Mouse (Mus musculus) myocyte (in vitro differentiated cells): ENCODE data around the gene Ciapin1.

Source experiments
- CEBPB ChIP-seq: IDR thresholded peaks from 2 replicates; pipeline ENCODE4 v1.6.1; 2011; ENCODE audit warnings: mild to moderate bottlenecking, moderate library complexity; ENCODE audit not compliant: poor library complexity, insufficient read depth, severe bottlenecking
- MAX ChIP-seq: IDR thresholded peaks from one replicate; pipeline ENCODE4 v1.6.1; 2011; ENCODE audit warnings: low read depth, mild to moderate bottlenecking, control low read depth
- MYOD1 ChIP-seq, 3 experiments: IDR thresholded peaks; one replicate each; pipeline ENCODE4 v1.6.1; 2011; ENCODE audit warnings: control low read depth in 2 of 3, low read depth in 2 of 3, mild to moderate bottlenecking in 2 of 3, moderate library complexity in 1 of 3; ENCODE audit not compliant: insufficient read length in 2 of 3, control insufficient read depth in 1 of 3
- MYOG ChIP-seq, 3 experiments: IDR thresholded peaks; one replicate each; pipeline ENCODE4 v1.6.1; 2011; ENCODE audit warnings: control low read depth in 2 of 3, low read depth in 2 of 3, mild to moderate bottlenecking in 2 of 3; ENCODE audit not compliant: insufficient read length in 2 of 3, control insufficient read depth in 1 of 3, insufficient read depth in 1 of 3
- POLR2A ChIP-seq: IDR thresholded peaks from one replicate; pipeline ENCODE4 v1.6.1; 2011; ENCODE audit warnings: low read depth, mild to moderate bottlenecking, control low read depth, moderate library complexity; ENCODE audit not compliant: insufficient read length
- POLR2AphosphoS2 ChIP-seq: IDR thresholded peaks from one replicate; pipeline ENCODE4 v1.6.1; 2011; ENCODE audit warnings: low read depth, control low read depth; ENCODE audit not compliant: insufficient read length
- SRF ChIP-seq: IDR thresholded peaks from one replicate; pipeline ENCODE4 v1.6.1; 2011; ENCODE audit warnings: low read depth; ENCODE audit not compliant: control insufficient read depth, insufficient read length
- TCF12 ChIP-seq: IDR thresholded peaks from one replicate; pipeline ENCODE4 v1.6.1; 2011; ENCODE audit warnings: mild to moderate bottlenecking, control low read depth; ENCODE audit not compliant: poor library complexity, insufficient read depth, severe bottlenecking
- TCF3 ChIP-seq: IDR thresholded peaks from one replicate; pipeline ENCODE4 v1.6.1; 2011; ENCODE audit warnings: low read depth, control low read depth; ENCODE audit not compliant: insufficient read length
- USF1 ChIP-seq: IDR thresholded peaks from one replicate; pipeline ENCODE4 v1.6.1; 2011; ENCODE audit warnings: low read depth, mild to moderate bottlenecking, control low read depth, moderate library complexity

- no peak for TF ChIP-seq POLR2A
- TF ChIP-seq CEBPB: no peak
- TF ChIP-seq MYOD1 (IDR thresholded peaks at IDR 0.05; ENCODE audit: control insufficient read depth in 1 of 3, insufficient read length in 2 of 3, low read depth in 2 of 3): no peak
- no peak for TF ChIP-seq POLR2AphosphoS2
- TF ChIP-seq MAX: no peak
- no peak for TF ChIP-seq TCF3
- TF ChIP-seq MYOG (IDR thresholded peaks at IDR 0.05; ENCODE audit: control insufficient read depth in 1 of 3, insufficient read depth in 1 of 3, insufficient read length in 2 of 3, low read depth in 2 of 3): no peak
- no peak for TF ChIP-seq TCF12
- TF ChIP-seq SRF: no peak
- no peak for TF ChIP-seq USF1
Observed at GRCm38 (mm10) chr8:94794782-94795181, 43.4 kb downstream of the Ciapin1 start.
